Mouse (Mus musculus): ENCODE measurements around the gene Zfp692. TPM values are rescaled to one million over a fixed set of nuclear protein-coding genes. Genes with fewer than 3 reads are reported as not detected.
"Not testable (repeated sequence)": the region's sequence is repeated elsewhere in the genome, so short reads cannot be mapped to it uniquely, and the experiment has no call there.

Gene Zfp692
- polyA plus RNA-seq, 1 experiment from 2014 or later = 11.5 TPM

DNA sequence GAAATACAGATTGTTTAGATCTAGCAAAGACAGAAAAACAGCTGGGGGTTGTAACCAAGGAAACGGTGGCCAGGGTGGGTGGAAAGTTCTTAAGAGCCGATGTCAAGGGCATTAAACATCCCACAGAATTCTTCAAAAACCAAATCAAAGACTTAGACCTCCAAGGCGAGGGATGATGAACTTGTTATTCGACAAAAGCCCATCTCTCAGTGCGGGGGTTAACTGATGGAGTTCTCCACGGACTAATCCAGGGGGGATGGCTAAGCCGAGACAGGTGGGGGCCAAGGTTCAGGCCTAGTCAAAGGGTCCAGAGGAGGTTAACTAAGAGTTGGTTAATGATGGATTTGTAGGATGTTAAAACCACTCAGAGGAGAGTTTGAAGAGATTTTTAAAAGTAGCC lies 3.3 kb upstream of the Zfp692 start:
- no peaks in the 10 kb centered on the region for H3K36me3 ChIP-seq (ENCODE audit: insufficient read depth, low read length)
- peak overlapping the region; percentile 30 for H3K4me2 ChIP-seq (ENCODE audit: low read length)
- peaks cover 10% of the 10 kb centered on the region for H3K4me1 ChIP-seq (replicated peaks; ENCODE audit: insufficient read depth, low read length)
- 21% methylated on average over 7 of the region's 7 CpGs for WGBS
- DNase-seq (ENCODE audit: low spot score) (peak; percentile 18), ATAC-seq (replicated peaks; ENCODE audit: low FRiP score, low read depth) (no peak)
- H3K9ac ChIP-seq (ENCODE audit: low read depth, low read length) = no peak overlapping the region
- H3K27ac ChIP-seq = no peak overlapping the region
- H3K9me3 ChIP-seq (replicated peaks; ENCODE audit: low read length) = no peaks in the 10 kb centered on the region
- TF ChIP-seq CTCF (IDR thresholded peaks at IDR 0.05; ENCODE audit: low read depth) = no peak
- H3K27me3 ChIP-seq (ENCODE audit: insufficient read depth, low read length) = no peaks in the 10 kb centered on the region
- H3K4me3 ChIP-seq (replicated peaks; ENCODE audit: low read depth, low read length) = no peak overlapping the region

DNA sequence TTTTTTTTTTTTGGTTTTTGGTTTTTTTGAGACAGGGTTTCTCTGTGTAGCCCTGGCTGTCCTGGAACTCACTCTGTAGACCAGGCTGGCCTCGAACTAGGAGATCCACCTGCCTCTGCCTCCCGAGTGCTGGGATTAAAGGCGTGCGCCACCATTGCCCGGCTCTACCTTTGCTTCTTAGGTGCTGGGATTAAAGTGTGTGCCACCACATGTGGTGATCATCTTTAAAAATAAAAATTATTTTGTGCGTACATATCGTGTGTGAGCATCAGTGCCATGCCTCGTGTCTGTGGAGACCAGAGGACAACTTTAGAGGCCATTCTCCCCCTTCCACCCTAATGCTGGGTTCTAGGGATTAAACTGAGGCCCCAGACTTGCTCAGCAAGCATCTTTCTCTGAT lies 1.6 kb upstream of the Zfp692 start:
- H3K9me3 ChIP-seq (replicated peaks; ENCODE audit: low read length); H3K9ac ChIP-seq (ENCODE audit: low read depth, low read length); H3K36me3 ChIP-seq (ENCODE audit: insufficient read depth, low read length); H3K27ac ChIP-seq; ATAC-seq (replicated peaks; ENCODE audit: low FRiP score, low read depth); DNase-seq (ENCODE audit: low spot score); H3K4me2 ChIP-seq (ENCODE audit: low read length); H3K27me3 ChIP-seq (ENCODE audit: insufficient read depth, low read length); H3K4me1 ChIP-seq (replicated peaks; ENCODE audit: insufficient read depth, low read length); H3K4me3 ChIP-seq (replicated peaks; ENCODE audit: low read depth, low read length): not testable (repeated sequence)
- 94% methylated on average over 8 of the region's 8 CpGs for whole genome bisulfite sequencing

- ATAC-seq (replicated peaks; ENCODE audit: low FRiP score, low read depth) = peak; percentile 83
- WGBS = under 1% methylated on average over 40 of the region's 42 CpGs
Measured at GRCm38 (mm10) chr11:58307411-58308080, 677 bp downstream of the Zfp692 start.

GRCm38 (mm10) chr11:58308661-58309060 lies 1.8 kb downstream of the Zfp692 start:
- H3K4me2 ChIP-seq (ENCODE audit: low read length) = no peak overlapping the region
- DNase-seq (ENCODE audit: low spot score) (no peak), ATAC-seq (replicated peaks; ENCODE audit: low FRiP score, low read depth) (no peak)
- H3K4me3 ChIP-seq (replicated peaks; ENCODE audit: low read depth, low read length) = no peak overlapping the region
- H3K27ac ChIP-seq = no peak overlapping the region
- no peaks in the 10 kb centered on the region for H3K9me3 ChIP-seq (replicated peaks; ENCODE audit: low read length)
- H3K36me3 ChIP-seq (ENCODE audit: insufficient read depth, low read length) = no peaks in the 10 kb centered on the region
- TF ChIP-seq CTCF (IDR thresholded peaks at IDR 0.05; ENCODE audit: low read depth) = no peak
- peaks cover 10% of the 10 kb centered on the region for H3K4me1 ChIP-seq (replicated peaks; ENCODE audit: insufficient read depth, low read length)
- H3K27me3 ChIP-seq (ENCODE audit: insufficient read depth, low read length) = no peaks in the 10 kb centered on the region
- no peak overlapping the region for H3K9ac ChIP-seq (ENCODE audit: low read depth, low read length)
- WGBS = 92% methylated on average over 9 of the region's 9 CpGs

More at GRCm38 (mm10) chr11:58307411-58308080, 677 bp downstream of the Zfp692 start:
- Histone ChIP-seq H3K4me1 (replicated peaks; ENCODE audit: insufficient read depth, low read length) (peaks cover 10% of the 10 kb centered on the region), H3K27me3 (ENCODE audit: insufficient read depth, low read length) (no peaks in the 10 kb centered on the region), H3K9me3 (replicated peaks; ENCODE audit: low read length) (no peaks in the 10 kb centered on the region), H3K9ac (ENCODE audit: low read depth, low read length) (peak overlapping the region; percentile 54), H3K4me3 (replicated peaks; ENCODE audit: low read depth, low read length) (peak overlapping the region; percentile 38), H3K4me2 (ENCODE audit: low read length) (peak overlapping the region; percentile 84), H3K27ac (peak overlapping the region; percentile 84), H3K36me3 (ENCODE audit: insufficient read depth, low read length) (no peaks in the 10 kb centered on the region)
- TF ChIP-seq CTCF (IDR thresholded peaks at IDR 0.05; ENCODE audit: low read depth) = peak; percentile 43
- peak; percentile 58 for DNase-seq (ENCODE audit: low spot score)

- TF ChIP-seq CTCF (IDR thresholded peaks at IDR 0.05; ENCODE audit: low read depth) = no peak
Measured at GRCm38 (mm10) chr11:58314069-58314468, 7.2 kb downstream of the Zfp692 start.

GRCm38 (mm10) chr11:58315536-58316168 lies 8.8 kb downstream of the Zfp692 start:
- 93% methylated on average over 5 of the region's 5 CpGs for WGBS
- no peak overlapping the region for H3K9ac ChIP-seq (ENCODE audit: low read depth, low read length)
- H3K4me3 ChIP-seq (replicated peaks; ENCODE audit: low read depth, low read length) = no peak overlapping the region
- ATAC-seq (replicated peaks; ENCODE audit: low FRiP score, low read depth) (no peak), DNase-seq (ENCODE audit: low spot score) (no peak)
- no peak for TF ChIP-seq CTCF (IDR thresholded peaks at IDR 0.05; ENCODE audit: low read depth)
- H3K4me1 ChIP-seq (replicated peaks; ENCODE audit: insufficient read depth, low read length) = no peaks in the 10 kb centered on the region
- H3K4me2 ChIP-seq (ENCODE audit: low read length) = no peak overlapping the region
- H3K27me3 ChIP-seq (ENCODE audit: insufficient read depth, low read length) = no peaks in the 10 kb centered on the region
- no peaks in the 10 kb centered on the region for H3K9me3 ChIP-seq (replicated peaks; ENCODE audit: low read length)
- peaks cover 5% of the 10 kb centered on the region; the same call in 1 of the 2 replicates for H3K36me3 ChIP-seq (ENCODE audit: insufficient read depth, low read length)
- H3K27ac ChIP-seq = no peak overlapping the region

More at GRCm38 (mm10) chr11:58314069-58314468, 7.2 kb downstream of the Zfp692 start:
- H3K4me3 ChIP-seq (replicated peaks; ENCODE audit: low read depth, low read length) = no peak overlapping the region
- no peak overlapping the region for H3K4me2 ChIP-seq (ENCODE audit: low read length)
- H3K9ac ChIP-seq (ENCODE audit: low read depth, low read length) = no peak overlapping the region
- H3K36me3 ChIP-seq (ENCODE audit: insufficient read depth, low read length) = peaks cover 3% of the 10 kb centered on the region; the same call in 1 of the 2 replicates
- WGBS = 86% methylated on average over 6 of the region's 6 CpGs
- H3K27ac ChIP-seq = no peak overlapping the region
- H3K9me3 ChIP-seq (replicated peaks; ENCODE audit: low read length) = no peaks in the 10 kb centered on the region
- H3K4me1 ChIP-seq (replicated peaks; ENCODE audit: insufficient read depth, low read length) = no peaks in the 10 kb centered on the region
- ATAC-seq (replicated peaks; ENCODE audit: low FRiP score, low read depth) (no peak), DNase-seq (ENCODE audit: low spot score) (no peak)
- no peaks in the 10 kb centered on the region for H3K27me3 ChIP-seq (ENCODE audit: insufficient read depth, low read length)
